Mouse (Mus musculus) hindbrain, embryonic 16.5 days (tissue): ENCODE results near the gene B3galt1. TPM values are rescaled to one million over a fixed set of nuclear protein-coding genes. Genes with fewer than 3 reads are reported as not detected.

Source experiments
- ATAC-seq: fragments of 200-750 bp; cut with Nextera tagmentation; 2 replicates; pipeline ENCODE4 v1.8.0; 2017; ENCODE audit warnings: moderate TSS enrichment, moderate library complexity
- H3K27ac ChIP-seq: fragments of 300-500 bp; sonication (generic); 2 replicates; pipeline ENCODE4 v1.5.1; 2014; ENCODE audit warnings: low read depth, mild to moderate bottlenecking, control low read depth, low read length, moderate library complexity
- H3K27me3 ChIP-seq: fragments of 300-500 bp; sonication (generic); replicated peaks from 2 replicates; pipeline ENCODE4 v1.6.1; 2014; ENCODE audit warnings: low read length; ENCODE audit not compliant: control insufficient read depth, insufficient read depth
- H3K36me3 ChIP-seq: fragments of 300-500 bp; sonication (generic); 2 replicates; pipeline ENCODE4 v1.6.1; 2014; ENCODE audit warnings: mild to moderate bottlenecking, low read length, moderate library complexity, mixed read lengths; ENCODE audit not compliant: control insufficient read depth, insufficient read depth
- H3K4me1 ChIP-seq: fragments of 300-500 bp; sonication (generic); 2 replicates; pipeline ENCODE4 v1.6.1; 2014; ENCODE audit warnings: low read depth, low read length; ENCODE audit not compliant: control insufficient read depth, insufficient read depth
- H3K4me2 ChIP-seq: fragments of 300-500 bp; sonication (generic); 2 replicates; pipeline ENCODE4 v1.6.1; 2014; ENCODE audit warnings: mild to moderate bottlenecking, low read length, control low read depth, moderate library complexity
- H3K4me3 ChIP-seq: fragments of 300-500 bp; sonication (generic); 2 replicates; pipeline ENCODE4 v1.5.1; 2014; ENCODE audit warnings: mild to moderate bottlenecking, low read length, control low read depth, moderate library complexity
- H3K9ac ChIP-seq: fragments of 300-500 bp; sonication (generic); 2 replicates; pipeline ENCODE4 v1.6.1; 2014; ENCODE audit warnings: low read depth, mild to moderate bottlenecking, control low read depth, low read length, moderate library complexity
- H3K9me3 ChIP-seq: fragments of 300-500 bp; sonication (generic); 2 replicates; pipeline ENCODE4 v1.6.1; 2014; ENCODE audit warnings: mild to moderate bottlenecking, low read length, moderate library complexity; ENCODE audit not compliant: control insufficient read depth
- WGBS: fragments of 180-500 bp; shearing (Covaris S2); extraction: QIAGEN DNeasy Blood & Tissue Kit; methylation state at CpG from one replicate; pipeline ENCODE4 v1.1.7; 2014; 5-methylcytosine and 5-hydroxymethylcytosine counted together
- microRNA-seq: library from miRNA; unstranded; fragments of <30 nt; microRNA quantifications from one replicate; pipeline ENCODE4, GENCODE M21; 2017
- polyA plus RNA-seq: library from polyadenylated mRNA; unstranded; fragments of >200 nt; fragmentation: Nextera tagmentation; extraction: Ambion mirVana; gene quantifications from 2 replicates; pipeline ENCODE4 v1.2.1, GENCODE M21; 2015

B3galt1 gene
- polyA plus RNA-seq, 1 experiment from 2014 or later = 56.1 TPM

DNA sequence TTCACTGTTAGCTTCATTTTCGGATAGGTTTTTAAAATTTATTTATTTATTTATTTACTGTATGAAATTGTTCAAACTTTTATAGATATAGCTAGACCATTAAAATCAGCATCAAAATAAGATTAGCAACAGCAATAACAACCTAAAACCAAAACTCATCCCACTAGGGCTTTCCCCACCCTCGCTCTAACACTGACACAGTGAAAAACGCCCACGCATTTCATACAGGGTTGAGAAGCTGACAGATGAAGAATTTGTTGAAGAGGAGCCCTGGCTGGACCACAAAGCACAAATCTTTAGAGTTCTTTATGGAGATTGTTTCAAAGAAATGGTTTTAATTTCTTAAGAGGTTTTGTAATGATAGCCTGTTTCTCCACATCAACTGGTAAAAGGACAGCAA, 596.3 kb downstream of the B3galt1 start:
- Histone ChIP-seq H3K9me3 (no peaks in the 10 kb centered on the region), H3K4me3 (no peak overlapping the region), H3K9ac (no peak overlapping the region), H3K27ac (no peak overlapping the region), H3K4me2 (no peak overlapping the region), H3K4me1 (no peaks in the 10 kb centered on the region), H3K27me3 (no peaks in the 10 kb centered on the region), H3K36me3 (no peaks in the 10 kb centered on the region)
- ATAC-seq = no peak
- 84% methylated on average over 4 of the region's 4 CpGs for WGBS

GRCm38 (mm10) chr2:68171306-68171705, 605.6 kb downstream of the B3galt1 start:
- 80% methylated on average over 10 of the region's 10 CpGs for WGBS
- Histone ChIP-seq H3K36me3 (no peaks in the 10 kb centered on the region), H3K4me3 (no peak overlapping the region), H3K27ac (no peak overlapping the region), H3K27me3 (no peaks in the 10 kb centered on the region), H3K9me3 (no peaks in the 10 kb centered on the region), H3K4me1 (no peaks in the 10 kb centered on the region), H3K9ac (no peak overlapping the region), H3K4me2 (no peak overlapping the region)
- no peak for ATAC-seq

Small RNAs within 50 kb of the gene (microRNA-seq; reads per million reads assigned to microRNA genes)
- gene Mir6335 = not detected
- gene Mir7224 = 6.9 reads per million, percentile 22 among the genes with 10 or more reads in this experiment

Other genes starting within 250 kb of the B3galt1 start
- not detected in 2 replicates for gene Gm21830, start 152.1 kb upstream of the B3galt1 start, polyA plus RNA-seq
- not detected in 2 replicates for gene Gm26727, start 132.7 kb upstream of the B3galt1 start, polyA plus RNA-seq
- gene Xirp2, start 119.9 kb upstream of the B3galt1 start, polyA plus RNA-seq = 0.02 TPM in 1 of 2 replicates, not detected in the other